Mouse (Mus musculus): ENCODE data around the gene Klhl8.
"Not testable (repeated sequence)": the region's sequence is repeated elsewhere in the genome, so short reads cannot be mapped to it uniquely, and the experiment has no call there.

Klhl8 gene

GRCm38 (mm10) chr5:103910748-103911409, at the start of gene Klhl8:
Gene Klhl8, minus strand, starts transcription at chr5:103911259.
- peak; percentile 92 to 95 for DNase-seq

DNA sequence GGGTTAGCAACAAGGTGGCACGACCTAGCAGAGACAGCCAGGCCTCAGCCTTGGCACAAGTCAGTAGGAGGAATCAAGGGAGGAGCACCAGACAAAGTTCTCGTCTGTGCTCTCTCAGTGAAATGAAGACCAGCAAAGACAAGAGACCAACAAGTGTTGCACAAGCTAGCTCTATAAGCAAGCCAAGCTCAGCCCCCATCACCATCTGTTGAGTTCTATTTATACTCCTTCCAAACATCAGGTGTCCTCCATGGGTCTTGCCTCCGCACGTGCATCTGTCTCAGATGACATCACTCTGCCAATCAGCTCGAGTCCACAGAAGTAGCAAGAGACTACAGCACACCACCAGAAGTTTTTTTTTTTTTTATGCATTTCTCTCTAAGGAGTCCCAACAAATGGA, 43.6 kb upstream of the Klhl8 start:
- DNase-seq: peak; percentile 22 to 27

- peak; percentile 37 to 46 for DNase-seq
These were observed 42.4 kb upstream of the Klhl8 start for GRCm38 (mm10) chr5:103953135-103954083.

DNA sequence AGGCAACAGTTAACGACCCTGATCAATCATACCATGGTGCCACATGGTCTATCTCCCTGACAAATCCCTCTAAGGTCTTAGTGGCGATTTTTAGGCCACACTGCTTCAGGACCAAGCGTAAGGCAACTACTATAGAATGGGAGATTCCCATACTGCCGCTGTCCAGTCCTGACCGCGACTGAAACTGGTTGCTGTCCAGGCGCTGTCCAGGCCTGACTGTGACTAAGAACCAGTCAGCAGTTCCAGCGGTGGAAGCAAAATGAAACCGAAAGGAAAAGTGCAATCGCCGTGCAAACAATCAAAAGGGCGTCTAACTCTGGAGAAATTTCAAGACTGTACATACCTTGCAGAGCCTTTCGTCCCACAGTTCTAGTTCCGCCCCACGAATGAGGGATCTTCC, 39.1 kb upstream of the Klhl8 start:
- DNase-seq: not testable (repeated sequence)

DNA sequence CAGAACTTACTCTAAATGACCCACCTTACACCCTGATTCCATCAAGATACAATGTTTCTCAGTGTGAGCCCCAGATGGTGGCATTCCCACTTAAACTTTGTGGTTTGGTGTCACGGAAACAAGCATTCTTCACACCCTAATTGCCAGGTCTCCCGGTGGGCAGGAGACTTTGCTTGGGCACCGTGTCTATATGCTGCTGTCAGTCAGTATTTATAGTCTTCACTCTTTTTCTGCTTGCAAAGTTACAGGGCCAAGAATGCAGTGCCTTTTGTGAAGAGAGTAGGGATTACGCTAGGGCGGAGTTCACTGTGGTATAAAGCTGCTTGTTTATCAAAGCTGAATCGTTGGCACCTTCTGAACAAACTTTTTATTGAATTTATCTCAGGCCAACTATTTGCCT, 32.1 kb upstream of the Klhl8 start:
- DNase-seq: no peak

DNA sequence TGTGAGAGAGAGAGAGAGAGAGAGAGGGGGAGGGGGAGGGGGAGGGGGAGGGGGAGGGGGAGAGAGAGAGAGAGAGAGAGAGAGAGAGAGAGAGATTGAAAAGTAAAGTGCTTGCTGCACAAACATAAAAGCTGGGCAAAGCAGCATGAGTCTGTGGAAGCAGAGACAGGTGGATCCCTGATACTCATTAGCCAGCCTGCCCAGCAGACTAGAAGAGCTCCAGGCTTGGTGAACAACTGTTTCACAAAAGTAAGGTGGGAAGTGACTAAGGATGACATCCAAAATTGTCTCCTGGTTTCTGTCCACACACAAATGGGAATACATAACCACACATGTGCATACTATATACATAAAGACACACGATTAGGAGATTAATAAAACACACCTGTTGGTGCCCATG, 28.8 kb upstream of the Klhl8 start:
- no peak for DNase-seq

GRCm38 (mm10) chr5:103939350-103939652, 28.2 kb upstream of the Klhl8 start:
- no peak for DNase-seq

- peak; percentile 42 to 43 for DNase-seq
These were observed 27.7 kb upstream of the Klhl8 start for GRCm38 (mm10) chr5:103938547-103939349.

DNA sequence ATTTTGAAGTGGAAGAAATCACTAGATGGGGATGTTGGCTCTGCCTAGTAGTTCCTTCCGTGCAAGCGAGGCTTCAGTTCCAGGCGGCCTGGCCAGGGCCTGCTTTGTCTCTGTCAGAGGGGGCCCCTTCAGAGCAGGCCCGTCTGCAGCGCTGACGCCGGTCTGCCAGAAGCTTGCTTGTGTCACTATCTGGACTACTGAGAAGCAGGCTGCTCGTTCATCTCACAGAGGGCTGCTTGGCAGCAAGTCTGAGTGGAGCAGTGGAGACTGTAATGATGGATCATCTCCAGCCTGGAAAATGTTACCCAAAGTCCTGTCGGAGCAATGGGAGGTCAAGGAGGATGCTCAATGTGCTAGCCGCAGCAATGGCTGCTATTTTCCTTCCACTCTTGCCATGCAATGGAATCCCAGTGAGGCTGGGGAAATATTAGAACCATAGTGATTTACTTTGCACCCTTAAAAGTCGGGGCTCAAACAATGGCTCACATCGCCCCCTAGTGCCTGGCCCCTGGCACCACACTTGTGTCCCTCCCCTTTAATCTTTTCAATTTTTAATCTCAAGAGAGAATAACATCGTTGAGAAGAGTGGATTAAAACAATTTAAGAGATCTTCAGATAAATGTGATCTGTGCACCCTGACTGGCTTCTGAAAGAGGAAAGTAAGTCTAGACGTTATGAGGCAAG, 26.0 kb upstream of the Klhl8 start:
- DNase-seq: no peak

- DNase-seq: not testable (repeated sequence)
These were observed 20.9 kb upstream of the Klhl8 start for GRCm38 (mm10) chr5:103931924-103932323.

DNA sequence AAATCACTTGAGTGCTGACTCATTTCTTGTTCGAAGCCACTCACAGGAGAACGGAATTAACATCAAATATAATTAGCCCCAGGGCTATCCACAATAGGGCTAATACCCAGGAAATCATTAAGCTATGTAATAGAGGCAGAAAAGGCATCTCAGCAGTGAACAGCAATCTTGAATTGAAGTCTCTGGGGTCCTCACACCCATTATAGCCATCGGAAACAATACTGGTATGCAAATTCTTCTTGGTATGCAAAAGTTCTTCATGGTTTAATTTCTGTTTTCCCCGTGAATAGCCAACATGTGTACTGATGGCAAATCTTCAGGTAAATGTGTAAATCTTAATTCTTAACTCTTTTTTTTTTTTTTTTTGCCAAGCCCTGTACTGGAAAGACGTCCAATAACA, 19.5 kb upstream of the Klhl8 start:
- DNase-seq: no peak

DNA sequence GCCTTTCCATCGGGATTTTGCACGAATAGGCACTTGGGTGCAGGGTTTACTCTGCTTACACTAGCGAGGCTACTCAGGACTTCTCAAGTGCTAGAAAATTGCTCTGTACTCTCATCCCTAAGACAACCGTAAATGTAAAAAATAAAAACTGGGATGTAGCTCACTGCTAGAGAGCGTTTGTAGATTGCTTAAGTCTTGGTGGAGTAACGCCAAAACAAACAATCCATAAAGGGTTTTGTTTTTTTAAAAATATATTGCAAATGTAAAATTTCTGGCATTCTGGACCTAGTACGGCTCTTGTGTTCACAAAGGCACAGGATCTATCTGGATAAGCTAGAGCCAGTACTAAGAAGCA, 17.1 kb upstream of the Klhl8 start:
- DNase-seq: no peak

DNA sequence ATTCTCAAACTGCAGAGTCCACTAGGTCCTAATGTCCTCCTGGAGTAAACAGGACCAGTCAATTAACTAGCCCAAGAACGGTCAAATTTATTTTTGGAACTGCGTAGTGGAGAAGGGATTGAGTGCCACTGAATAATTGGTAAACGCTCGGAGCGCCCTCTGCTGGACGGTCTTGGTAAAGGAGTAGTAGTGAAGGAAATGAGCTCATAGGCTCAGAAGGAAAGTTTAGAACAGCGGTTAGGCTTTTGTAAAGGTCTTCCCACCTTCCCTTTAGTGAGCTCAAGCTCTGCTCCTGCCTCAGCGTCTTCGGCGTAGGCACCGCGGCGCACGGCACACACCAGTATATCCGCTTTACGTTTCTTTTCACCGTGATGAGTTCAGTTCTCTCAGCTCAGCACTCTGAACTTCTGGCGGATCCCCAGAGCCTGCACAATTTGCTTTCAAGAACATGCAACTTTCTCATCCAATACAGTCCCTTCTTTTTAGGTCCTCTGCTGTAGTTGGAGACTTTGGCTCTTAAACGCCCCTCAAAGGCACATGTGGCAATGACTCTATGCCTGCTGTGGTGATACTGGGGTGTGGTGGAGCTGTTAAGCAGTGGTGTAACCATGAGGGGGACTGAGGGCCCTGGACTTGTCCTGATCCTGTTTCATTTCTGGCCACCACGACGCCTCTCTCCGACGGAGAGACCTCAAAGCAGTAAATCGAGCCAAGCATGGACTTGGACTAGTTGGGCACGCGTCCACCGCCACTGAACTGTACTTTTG, 16.6 kb upstream of the Klhl8 start:
- DNase-seq: peak; percentile 88 to 92

DNA sequence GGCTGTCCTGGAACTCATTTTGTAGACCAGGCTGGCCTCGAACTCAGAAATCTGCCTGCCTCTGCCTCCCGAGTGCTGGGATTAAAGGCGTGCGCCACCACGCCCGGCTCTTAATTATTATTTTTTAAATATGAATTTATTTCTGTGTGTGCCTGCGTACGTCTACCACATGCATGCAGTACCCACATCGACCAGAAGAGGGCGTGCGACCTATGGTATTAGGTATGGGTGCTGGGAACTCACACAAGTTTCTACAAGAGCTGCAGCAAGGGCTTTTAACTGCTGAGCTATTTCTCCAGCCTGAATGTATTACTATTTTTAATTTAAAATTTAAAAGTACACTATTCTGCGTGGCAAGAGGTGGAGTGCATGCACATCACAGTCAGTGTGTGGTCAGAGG, 15.3 kb upstream of the Klhl8 start:
- DNase-seq: no peak

- DNase-seq: no peak
These were observed 12.7 kb upstream of the Klhl8 start for GRCm38 (mm10) chr5:103923755-103924154.

DNA sequence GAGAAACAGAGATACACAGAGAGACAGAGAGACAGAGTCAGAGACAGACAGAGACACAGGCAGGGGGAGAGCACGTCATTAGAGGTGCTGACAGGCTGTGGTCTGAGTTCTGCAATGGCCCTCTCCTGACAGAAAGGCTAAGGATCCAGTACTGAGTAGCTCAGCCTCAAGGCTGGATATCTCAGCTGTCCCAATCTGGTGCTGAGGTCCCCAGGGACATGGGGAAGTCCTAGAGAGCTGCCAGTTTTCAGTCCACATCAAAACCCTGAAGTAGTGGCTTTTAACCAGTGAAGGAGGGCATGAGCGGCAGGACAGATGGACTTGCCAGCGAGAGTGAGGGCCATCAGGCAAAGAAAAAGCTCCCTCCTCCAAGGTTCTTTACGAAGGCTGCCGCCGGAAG, 12.0 kb upstream of the Klhl8 start:
- no peak for DNase-seq

DNA sequence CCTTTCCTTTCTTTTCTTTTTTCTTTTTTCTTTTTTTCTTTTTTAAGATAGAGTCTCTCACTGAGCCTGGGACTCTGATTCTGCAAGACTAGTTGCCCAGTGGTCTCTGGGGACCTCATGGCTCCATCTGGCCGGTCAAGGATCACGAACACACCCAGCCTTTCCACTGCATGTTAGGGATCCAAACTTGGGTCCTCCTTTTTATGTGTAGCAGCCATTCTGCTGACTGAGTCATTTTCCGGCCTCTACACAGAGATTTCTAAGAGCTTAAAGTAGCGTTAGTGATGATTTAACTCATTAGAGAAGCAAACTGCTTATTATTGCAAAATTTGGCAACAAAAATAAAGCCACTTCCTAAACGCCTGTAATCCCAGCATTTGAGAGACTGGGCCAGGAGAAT, 11.4 kb upstream of the Klhl8 start:
- no peak for DNase-seq

GRCm38 (mm10) chr5:103919497-103919896, 8.4 kb upstream of the Klhl8 start:
- DNase-seq: no peak

DNA sequence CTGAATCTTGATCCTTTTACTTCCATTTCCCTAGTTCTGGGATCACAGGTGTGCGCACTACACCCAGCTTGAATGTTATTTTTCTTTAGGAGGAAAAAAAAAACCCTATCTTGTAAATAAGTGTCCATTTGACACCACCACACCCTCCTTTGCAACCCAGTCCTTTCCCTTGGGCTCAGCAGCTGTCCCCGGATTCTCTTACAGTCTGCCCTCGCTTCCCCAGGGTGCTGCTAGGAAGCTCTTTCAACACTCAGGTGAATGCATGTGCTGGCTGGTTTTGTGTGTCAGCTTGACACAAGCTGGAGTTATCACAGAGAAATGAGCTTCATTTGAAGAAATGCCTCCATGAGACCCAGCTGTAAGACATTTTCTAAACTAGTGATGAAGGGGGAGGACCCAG, 7.2 kb upstream of the Klhl8 start:
- DNase-seq: no peak

DNA sequence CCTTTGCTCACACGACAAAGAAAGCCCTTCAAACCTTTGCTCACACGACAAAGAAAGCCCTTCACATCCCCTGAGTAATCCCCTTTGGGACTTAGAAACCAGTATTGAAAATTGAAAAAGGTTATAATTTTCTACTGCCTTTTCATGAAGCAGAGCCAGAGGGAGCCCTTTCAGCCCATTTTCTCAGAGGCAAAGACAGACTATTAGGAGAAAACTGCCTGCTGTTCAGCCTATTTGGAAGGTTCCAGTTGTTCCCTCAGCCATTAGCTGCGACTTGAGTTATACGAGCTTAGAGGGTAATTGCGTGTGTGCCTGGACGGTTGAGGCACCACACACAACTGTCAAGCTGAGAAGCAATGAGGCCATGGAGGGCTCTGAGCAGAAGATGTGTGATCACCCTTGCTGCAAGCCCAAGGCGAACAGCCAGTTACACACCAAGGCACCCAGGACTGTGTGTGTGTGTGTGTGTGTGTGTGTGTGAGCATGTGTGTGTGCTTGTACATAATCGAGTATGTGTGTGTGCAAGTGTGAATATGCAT, 6.4 kb upstream of the Klhl8 start:
- DNase-seq: no peak

GRCm38 (mm10) chr5:103916595-103917356, 5.7 kb upstream of the Klhl8 start:
- DNase-seq: no peak
